Mouse (Mus musculus) bone marrow, adult 2 months (tissue): ENCODE data around the gene Polr2m.

ENCODE experiments used
- CTCF ChIP-seq: fragments of 200-500 bp; IDR thresholded peaks from 2 replicates; pipeline ENCODE4 v1.5.1; 2011; ENCODE audit warnings: low read length, control low read depth; ENCODE audit not compliant: control insufficient read depth, insufficient read depth
- POLR2A ChIP-seq: fragments of 200-500 bp; IDR thresholded peaks from 2 replicates; pipeline ENCODE4 v1.6.1; 2011; ENCODE audit warnings: low read depth, mild to moderate bottlenecking, control low read depth, low read length, borderline replicate concordance; ENCODE audit not compliant: control insufficient read depth

- TF ChIP-seq CTCF (no peak), POLR2A (no peak)
Measured at GRCm38 (mm10) chr9:71475536-71475935, 10.2 kb downstream of the Polr2m start.
